Mouse (Mus musculus): ENCODE measurements at regions not wholly inside any gene's neighbourhood (a gene's known extent, or its start where the extent isn't known, plus 50 kb on each side); places are given as distances from the start of the nearest gene placed in this dataset.
"Not testable (repeated sequence)": the region's sequence is repeated elsewhere in the genome, so short reads cannot be mapped to it uniquely, and the experiment has no call there.

GRCm38 (mm10) chr3:152040751-152041150, 125.3 kb downstream of the Gipc2 start:
- 63% methylated on average over 5 of the region's 5 CpGs for WGBS
- Histone ChIP-seq H3K9me3 (ENCODE audit: low read length) (no peaks in the 10 kb centered on the region), H3K36me3 (ENCODE audit: insufficient read depth, low read length) (no peaks in the 10 kb centered on the region), H3K27ac (ENCODE audit: low read length) (no peak overlapping the region), H3K4me2 (replicated peaks; ENCODE audit: low read depth, low read length) (no peak overlapping the region), H3K9ac (replicated peaks; ENCODE audit: low read depth) (no peak overlapping the region), H3K4me1 (ENCODE audit: insufficient read depth, low read depth, low read length) (no peaks in the 10 kb centered on the region), H3K4me3 (ENCODE audit: low read depth, low read length) (no peak overlapping the region), H3K27me3 (replicated peaks; ENCODE audit: insufficient read depth, low read length) (no peaks in the 10 kb centered on the region)
- DNase-seq (ENCODE audit: low spot score) (no peak), ATAC-seq (no peak)
- no peak for TF ChIP-seq CTCF (IDR thresholded peaks at IDR 0.05)
- no peak for TF ChIP-seq EP300 (IDR thresholded peaks at IDR 0.05)

- H3K4me1 ChIP-seq (ENCODE audit: insufficient read depth, low read depth, low read length); H3K36me3 ChIP-seq (ENCODE audit: insufficient read depth, low read length); H3K27me3 ChIP-seq (replicated peaks; ENCODE audit: insufficient read depth, low read length); H3K9ac ChIP-seq (replicated peaks; ENCODE audit: low read depth); H3K4me2 ChIP-seq (replicated peaks; ENCODE audit: low read depth, low read length); DNase-seq (ENCODE audit: low spot score); H3K4me3 ChIP-seq (ENCODE audit: low read depth, low read length); ATAC-seq; H3K27ac ChIP-seq (ENCODE audit: low read length); H3K9me3 ChIP-seq (ENCODE audit: low read length): not testable (repeated sequence)
- WGBS = 85% methylated on average over 5 of the region's 5 CpGs
These were observed 129.2 kb downstream of the Gipc2 start for GRCm38 (mm10) chr3:152036819-152037218.

- Histone ChIP-seq H3K4me2 (replicated peaks; ENCODE audit: low read depth, low read length) (no peak overlapping the region), H3K27ac (ENCODE audit: low read length) (no peak overlapping the region), H3K9me3 (ENCODE audit: low read length) (no peaks in the 10 kb centered on the region), H3K9ac (replicated peaks; ENCODE audit: low read depth) (no peak overlapping the region), H3K4me1 (ENCODE audit: insufficient read depth, low read depth, low read length) (no peaks in the 10 kb centered on the region), H3K27me3 (replicated peaks; ENCODE audit: insufficient read depth, low read length) (no peaks in the 10 kb centered on the region), H3K36me3 (ENCODE audit: insufficient read depth, low read length) (no peaks in the 10 kb centered on the region), H3K4me3 (ENCODE audit: low read depth, low read length) (no peak overlapping the region)
- 65% methylated on average over 5 of the region's 5 CpGs for WGBS
- TF ChIP-seq EP300 (IDR thresholded peaks at IDR 0.05) (no peak), CTCF (IDR thresholded peaks at IDR 0.05) (no peak)
- ATAC-seq (no peak), DNase-seq (ENCODE audit: low spot score) (no peak)
These were observed 130.6 kb downstream of the Gipc2 start for GRCm38 (mm10) chr3:152035416-152035815.

GRCm38 (mm10) chr3:152034686-152035085, 131.3 kb downstream of the Gipc2 start:
- Histone ChIP-seq H3K27me3 (replicated peaks; ENCODE audit: insufficient read depth, low read length) (no peaks in the 10 kb centered on the region), H3K4me1 (ENCODE audit: insufficient read depth, low read depth, low read length) (no peaks in the 10 kb centered on the region), H3K9ac (replicated peaks; ENCODE audit: low read depth) (no peak overlapping the region), H3K36me3 (ENCODE audit: insufficient read depth, low read length) (no peaks in the 10 kb centered on the region), H3K9me3 (ENCODE audit: low read length) (no peaks in the 10 kb centered on the region), H3K27ac (ENCODE audit: low read length) (no peak overlapping the region), H3K4me3 (ENCODE audit: low read depth, low read length) (no peak overlapping the region), H3K4me2 (replicated peaks; ENCODE audit: low read depth, low read length) (no peak overlapping the region)
- DNase-seq (ENCODE audit: low spot score) = no peak
- TF ChIP-seq EP300 (IDR thresholded peaks at IDR 0.05) (no peak), CTCF (IDR thresholded peaks at IDR 0.05) (peak; percentile 14; the same call in 1 of the 2 replicates)
- 73% methylated on average over 9 of the region's 10 CpGs for WGBS
- ATAC-seq = no peak

- no peaks in the 10 kb centered on the region for H3K9me3 ChIP-seq (ENCODE audit: low read length)
- H3K9ac ChIP-seq (replicated peaks; ENCODE audit: low read depth) = no peak overlapping the region
- no peak overlapping the region for H3K27ac ChIP-seq (ENCODE audit: low read length)
- TF ChIP-seq EP300 (IDR thresholded peaks at IDR 0.05) (no peak), CTCF (IDR thresholded peaks at IDR 0.05) (peak; percentile 22; the same call in 1 of the 2 replicates)
- no peak for ATAC-seq
- H3K4me1 ChIP-seq (ENCODE audit: insufficient read depth, low read depth, low read length) = no peaks in the 10 kb centered on the region
- no peaks in the 10 kb centered on the region for H3K27me3 ChIP-seq (replicated peaks; ENCODE audit: insufficient read depth, low read length)
- H3K36me3 ChIP-seq (ENCODE audit: insufficient read depth, low read length) = no peaks in the 10 kb centered on the region
- DNase-seq (ENCODE audit: low spot score) = no peak
- H3K4me2 ChIP-seq (replicated peaks; ENCODE audit: low read depth, low read length) = no peak overlapping the region
- H3K4me3 ChIP-seq (ENCODE audit: low read depth, low read length) = no peak overlapping the region
- WGBS = 69% methylated on average over 2 of the region's 2 CpGs
These were observed 131.8 kb downstream of the Gipc2 start for GRCm38 (mm10) chr3:152034221-152034620.

GRCm38 (mm10) chr3:152032663-152033318, 133.2 kb downstream of the Gipc2 start:
- WGBS = 73% methylated on average over 3 of the region's 3 CpGs
- no peak for ATAC-seq
- H3K4me2 ChIP-seq (replicated peaks; ENCODE audit: low read depth, low read length) = no peak overlapping the region
- H3K27me3 ChIP-seq (replicated peaks; ENCODE audit: insufficient read depth, low read length) = no peaks in the 10 kb centered on the region
- no peak overlapping the region for H3K4me3 ChIP-seq (ENCODE audit: low read depth, low read length)
- TF ChIP-seq CTCF (IDR thresholded peaks at IDR 0.05) (no peak), EP300 (IDR thresholded peaks at IDR 0.05) (no peak)
- DNase-seq (ENCODE audit: low spot score) = no peak
- H3K9me3 ChIP-seq (ENCODE audit: low read length) = no peaks in the 10 kb centered on the region
- H3K4me1 ChIP-seq (ENCODE audit: insufficient read depth, low read depth, low read length) = no peaks in the 10 kb centered on the region
- no peak overlapping the region for H3K9ac ChIP-seq (replicated peaks; ENCODE audit: low read depth)
- no peaks in the 10 kb centered on the region for H3K36me3 ChIP-seq (ENCODE audit: insufficient read depth, low read length)
- no peak overlapping the region for H3K27ac ChIP-seq (ENCODE audit: low read length)

GRCm38 (mm10) chr3:152028695-152029094, 137.3 kb downstream of the Gipc2 start:
- H3K9me3 ChIP-seq (ENCODE audit: low read length) = no peaks in the 10 kb centered on the region
- H3K27ac ChIP-seq (ENCODE audit: low read length) = no peak overlapping the region
- ATAC-seq (no peak), DNase-seq (ENCODE audit: low spot score) (no peak)
- H3K9ac ChIP-seq (replicated peaks; ENCODE audit: low read depth) = no peak overlapping the region
- H3K4me3 ChIP-seq (ENCODE audit: low read depth, low read length) = no peak overlapping the region
- no peaks in the 10 kb centered on the region for H3K27me3 ChIP-seq (replicated peaks; ENCODE audit: insufficient read depth, low read length)
- no peaks in the 10 kb centered on the region for H3K4me1 ChIP-seq (ENCODE audit: insufficient read depth, low read depth, low read length)
- TF ChIP-seq EP300 (IDR thresholded peaks at IDR 0.05) = no peak
- TF ChIP-seq CTCF (IDR thresholded peaks at IDR 0.05) = no peak
- H3K36me3 ChIP-seq (ENCODE audit: insufficient read depth, low read length) = no peaks in the 10 kb centered on the region
- 33% methylated on average over 1 of the region's 1 CpGs for WGBS
- H3K4me2 ChIP-seq (replicated peaks; ENCODE audit: low read depth, low read length) = no peak overlapping the region

All from lung, postnatal 0 days (tissue).